Mouse (Mus musculus): Measurements from ENCODE around the gene Tcp11.

GRCm38 (mm10) chr17:28072730-28073129, 7.7 kb downstream of the Tcp11 start:
- TF ChIP-seq POLR2A (IDR thresholded peaks at IDR 0.05; ENCODE audit: control insufficient read depth, low read depth, low read length) (no peak), CTCF (IDR thresholded peaks at IDR 0.05; ENCODE audit: control insufficient read depth, insufficient read depth, insufficient replicate concordance, low read depth, low read length) (no peak)

Measured in testis, adult 2 months (tissue).